Mouse (Mus musculus) lung, embryonic 15.5 days (tissue): Measurements from ENCODE around the gene Rdh7. TPM values are rescaled to one million over a fixed set of nuclear protein-coding genes. Genes with fewer than 3 reads are reported as not detected.
A peak's percentile ranks its signal among the peaks of the same experiment; 100 is the strongest.
"Not testable (repeated sequence)": the region's sequence is repeated elsewhere in the genome, so short reads cannot be mapped to it uniquely, and the experiment has no call there.

Experiments
- ATAC-seq: fragments of 200-750 bp; cut with Nextera tagmentation; 2 replicates; pipeline ENCODE4 v1.8.0; 2017; ENCODE audit warnings: moderate number of reproducible peaks, borderline replicate concordance; ENCODE audit not compliant: low FRiP score, low TSS enrichment; ENCODE audit errors: extremely low read depth
- H3K27ac ChIP-seq: fragments of 300-500 bp; sonication (generic); 2 replicates; pipeline ENCODE4 v1.5.1; 2015; ENCODE audit warnings: moderate library complexity, mild to moderate bottlenecking, inconsistent platforms
- H3K27me3 ChIP-seq: fragments of 300-500 bp; sonication (generic); 2 replicates; pipeline ENCODE4 v1.6.1; 2015; ENCODE audit warnings: inconsistent platforms
- H3K36me3 ChIP-seq: fragments of 300-500 bp; sonication (generic); 2 replicates; pipeline ENCODE4 v1.6.1; 2015; ENCODE audit warnings: inconsistent platforms
- H3K4me1 ChIP-seq: fragments of 300-500 bp; sonication (generic); 2 replicates; pipeline ENCODE4 v1.6.1; 2015; ENCODE audit warnings: inconsistent platforms
- H3K4me2 ChIP-seq: fragments of 300-500 bp; sonication (generic); 2 replicates; pipeline ENCODE4 v1.6.1; 2015; ENCODE audit warnings: inconsistent platforms, mild to moderate bottlenecking, moderate library complexity
- H3K4me3 ChIP-seq: fragments of 300-500 bp; sonication (generic); 2 replicates; pipeline ENCODE4 v1.5.1; 2015; ENCODE audit warnings: mild to moderate bottlenecking, inconsistent platforms
- H3K9ac ChIP-seq: fragments of 300-500 bp; sonication (generic); 2 replicates; pipeline ENCODE4 v1.6.1; 2015; ENCODE audit warnings: inconsistent platforms
- H3K9me3 ChIP-seq: fragments of 300-500 bp; sonication (generic); 2 replicates; pipeline ENCODE4 v1.6.1; 2016; ENCODE audit warnings: inconsistent platforms
- WGBS: fragments of 180-500 bp; shearing (Covaris S2); methylation state at CpG from one replicate; pipeline ENCODE4 v1.1.7; 2015; 5-methylcytosine and 5-hydroxymethylcytosine counted together
- polyA plus RNA-seq: library from polyadenylated mRNA; unstranded; fragments of >200 nt; fragmentation: Nextera tagmentation; extraction: Ambion mirVana; gene quantifications from 2 replicates; pipeline ENCODE4 v1.2.1, GENCODE M21; 2015

The Rdh7 gene
- polyA plus RNA-seq, 1 experiment from 2014 or later: not detected

- Histone ChIP-seq H3K9me3 (no peaks in the 10 kb centered on the region), H3K27ac (no peak overlapping the region), H3K4me2 (no peak overlapping the region), H3K36me3 (no peaks in the 10 kb centered on the region), H3K4me3 (no peak overlapping the region), H3K4me1 (peaks cover 6% of the 10 kb centered on the region; the same call in 1 of the 2 replicates), H3K9ac (no peak overlapping the region), H3K27me3 (no peaks in the 10 kb centered on the region)
- ATAC-seq: no peak
These were observed 18.9 kb upstream of the Rdh7 start for GRCm38 (mm10) chr10:127907386-127907951.

GRCm38 (mm10) chr10:127906138-127906537 is 17.5 kb upstream of the Rdh7 start:
- Histone ChIP-seq H3K27me3 (no peaks in the 10 kb centered on the region), H3K36me3 (no peaks in the 10 kb centered on the region), H3K9ac (no peak overlapping the region), H3K4me2 (no peak overlapping the region), H3K27ac (no peak overlapping the region), H3K9me3 (no peaks in the 10 kb centered on the region), H3K4me1 (peaks cover 6% of the 10 kb centered on the region; the same call in 1 of the 2 replicates), H3K4me3 (no peak overlapping the region)
- WGBS: 68% methylated on average over 2 of the region's 2 CpGs
- no peak for ATAC-seq

GRCm38 (mm10) chr10:127904718-127905446 is 16.3 kb upstream of the Rdh7 start:
- Histone ChIP-seq H3K36me3 (no peaks in the 10 kb centered on the region), H3K9ac (no peak overlapping the region), H3K27me3 (no peaks in the 10 kb centered on the region), H3K4me2 (no peak overlapping the region; the same call in 1 of the 2 replicates), H3K4me3 (no peak overlapping the region), H3K9me3 (no peaks in the 10 kb centered on the region), H3K27ac (no peak overlapping the region), H3K4me1 (peaks cover 6% of the 10 kb centered on the region; the same call in 1 of the 2 replicates)
- peak; percentile 68; the same call in 1 of the 2 replicates for ATAC-seq
- 47% methylated on average over 7 of the region's 7 CpGs for WGBS

DNA sequence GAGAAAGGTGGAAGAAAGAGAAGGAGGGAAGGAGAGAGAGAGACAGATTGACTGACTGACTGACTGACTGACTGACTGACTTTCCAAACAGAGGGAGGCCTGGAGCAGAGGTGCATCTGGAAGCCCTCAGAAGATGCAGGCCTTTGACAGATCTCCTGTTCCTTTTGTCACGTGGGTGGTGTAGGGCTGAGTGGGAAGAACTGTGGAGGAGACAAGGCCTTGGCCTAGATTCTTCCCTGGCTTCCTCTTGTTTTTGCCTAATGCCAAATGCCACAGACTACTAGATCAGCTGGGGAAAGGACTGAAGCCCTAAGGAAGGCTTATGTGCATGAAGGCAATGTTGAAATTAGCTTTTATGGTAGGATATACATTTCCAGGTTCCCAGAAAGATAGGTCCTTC is 14.5 kb upstream of the Rdh7 start:
- H3K27me3 ChIP-seq: no peaks in the 10 kb centered on the region
- H3K9me3 ChIP-seq: no peaks in the 10 kb centered on the region
- 43% methylated on average over 1 of the region's 1 CpGs for WGBS
- H3K36me3 ChIP-seq: no peaks in the 10 kb centered on the region
- no peak overlapping the region for H3K9ac ChIP-seq
- no peak for ATAC-seq
- no peak overlapping the region for H3K4me2 ChIP-seq
- H3K27ac ChIP-seq: no peak overlapping the region
- peaks cover 6% of the 10 kb centered on the region; the same call in 1 of the 2 replicates for H3K4me1 ChIP-seq
- H3K4me3 ChIP-seq: no peak overlapping the region

DNA sequence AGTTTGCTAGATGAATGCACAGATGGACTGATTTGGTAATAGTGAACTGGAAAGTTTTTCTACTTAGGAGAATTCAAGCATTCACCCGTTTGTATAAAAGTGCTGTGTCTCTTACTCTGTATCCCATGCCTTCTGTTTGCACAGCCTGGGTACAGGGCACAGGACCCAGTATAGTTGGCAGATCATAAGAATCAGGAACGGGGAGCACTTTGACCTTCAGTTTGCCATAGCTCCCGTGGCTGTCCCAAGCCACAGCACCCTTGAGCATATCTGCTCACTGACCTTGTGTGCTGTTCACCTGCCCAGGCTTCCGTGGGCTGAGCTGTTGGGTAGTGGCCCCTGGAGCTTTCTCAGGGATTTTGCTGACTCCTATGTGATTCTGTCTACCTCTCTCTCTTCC is 13.1 kb upstream of the Rdh7 start:
- Histone ChIP-seq H3K4me2 (no peak overlapping the region), H3K27ac (no peak overlapping the region), H3K9me3 (no peaks in the 10 kb centered on the region), H3K9ac (no peak overlapping the region), H3K4me3 (no peak overlapping the region), H3K27me3 (no peaks in the 10 kb centered on the region), H3K36me3 (no peaks in the 10 kb centered on the region), H3K4me1 (peaks cover 6% of the 10 kb centered on the region; the same call in 1 of the 2 replicates)
- 0 out of 2 replicates have a peak, but pooled peaks have one; percentile 5 for ATAC-seq
- 68% methylated on average over 4 of the region's 4 CpGs for WGBS

DNA sequence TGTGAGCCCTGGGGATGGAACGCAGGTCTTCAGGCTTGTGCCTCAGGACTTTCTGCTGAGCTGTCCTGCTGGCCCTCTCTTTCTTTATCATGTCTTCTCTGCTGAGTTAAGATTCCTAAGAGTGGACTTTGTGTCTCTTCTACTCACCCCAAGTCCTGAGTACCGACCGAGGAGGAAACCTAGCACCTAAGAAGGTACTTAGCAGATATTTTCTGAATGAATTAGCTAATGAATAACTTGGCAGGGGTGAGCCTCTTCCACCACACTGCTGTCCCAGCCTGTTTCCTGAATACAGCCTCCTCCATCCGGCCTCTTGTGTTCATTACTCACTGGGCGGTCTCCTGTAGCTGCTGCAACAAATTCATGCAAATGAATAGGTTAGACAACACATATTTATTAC is 11.2 kb upstream of the Rdh7 start:
- Histone ChIP-seq H3K4me2 (no peak overlapping the region), H3K9ac (no peak overlapping the region), H3K4me1 (0 out of 2 replicates have a peak, but pooled peaks cover under 1% of the 10 kb centered on the region), H3K9me3 (no peaks in the 10 kb centered on the region), H3K36me3 (no peaks in the 10 kb centered on the region), H3K4me3 (no peak overlapping the region), H3K27ac (no peak overlapping the region), H3K27me3 (no peaks in the 10 kb centered on the region)
- 42% methylated on average over 5 of the region's 5 CpGs for WGBS
- ATAC-seq: no peak

GRCm38 (mm10) chr10:127898218-127898617 is 9.6 kb upstream of the Rdh7 start, which contains the start of gene Sdr9c7:
Sdr9c7 (plus strand) TSS chr10:127898518.
- no peak within 1 kb of the TSS for H3K4me3 ChIP-seq
- no peak within 1 kb of the TSS for H3K4me2 ChIP-seq
- H3K27me3 ChIP-seq: no peaks in the 10 kb centered on the region
- H3K36me3 ChIP-seq: no peaks in the 10 kb centered on the region
- no peak for ATAC-seq
- 0 out of 2 replicates have a peak, but pooled peaks cover 8% of the 10 kb centered on the region for H3K4me1 ChIP-seq
- H3K9ac ChIP-seq: no peak within 1 kb of the TSS
- H3K27ac ChIP-seq: no peak within 1 kb of the TSS
- 79% methylated on average over 2 of the region's 2 CpGs for WGBS
- no peaks in the 10 kb centered on the region for H3K9me3 ChIP-seq

DNA sequence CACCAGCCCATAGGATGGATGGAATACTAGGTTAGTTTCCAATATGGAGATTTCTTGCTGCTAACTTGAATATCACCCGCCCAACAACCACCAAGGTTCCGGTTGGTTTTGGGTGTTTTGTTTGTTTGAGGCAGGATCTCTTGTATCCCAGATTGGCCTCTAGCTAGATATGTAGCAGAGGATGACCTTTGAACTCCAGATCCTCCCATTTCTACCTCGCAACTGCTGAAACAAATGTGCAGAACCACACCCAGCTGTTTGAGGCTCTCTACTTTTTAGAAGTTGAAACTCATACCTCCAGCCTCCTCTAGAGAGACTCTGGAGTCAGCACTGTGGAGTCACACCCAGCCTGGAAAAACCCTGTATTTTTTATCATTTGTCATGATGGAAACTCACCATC is 8.9 kb upstream of the Rdh7 start:
- H3K9ac ChIP-seq: no peak overlapping the region
- H3K36me3 ChIP-seq: no peaks in the 10 kb centered on the region
- H3K27me3 ChIP-seq: no peaks in the 10 kb centered on the region
- 0 out of 2 replicates have a peak, but pooled peaks cover 8% of the 10 kb centered on the region for H3K4me1 ChIP-seq
- 75% methylated on average over 3 of the region's 3 CpGs for WGBS
- no peak overlapping the region for H3K4me3 ChIP-seq
- H3K9me3 ChIP-seq: no peaks in the 10 kb centered on the region
- ATAC-seq: no peak
- no peak overlapping the region for H3K27ac ChIP-seq
- no peak overlapping the region for H3K4me2 ChIP-seq

- no peak for ATAC-seq
- H3K27ac ChIP-seq: no peak overlapping the region
- 52% methylated on average over 5 of the region's 5 CpGs for WGBS
- H3K9ac ChIP-seq: no peak overlapping the region
- 0 out of 2 replicates have a peak, but pooled peaks cover 8% of the 10 kb centered on the region for H3K4me1 ChIP-seq
- H3K27me3 ChIP-seq: no peaks in the 10 kb centered on the region
- H3K9me3 ChIP-seq: no peaks in the 10 kb centered on the region
- H3K36me3 ChIP-seq: no peaks in the 10 kb centered on the region
- no peak overlapping the region for H3K4me3 ChIP-seq
- H3K4me2 ChIP-seq: no peak overlapping the region
These were observed 8.1 kb upstream of the Rdh7 start for GRCm38 (mm10) chr10:127896705-127897104.

GRCm38 (mm10) chr10:127893163-127894022 is 4.8 kb upstream of the Rdh7 start:
- not testable (repeated sequence) for H3K9ac ChIP-seq, H3K9me3 ChIP-seq, H3K36me3 ChIP-seq, H3K4me1 ChIP-seq, H3K27ac ChIP-seq, H3K27me3 ChIP-seq, H3K4me3 ChIP-seq, H3K4me2 ChIP-seq
- WGBS: 32% methylated on average over 5 of the region's 5 CpGs
- ATAC-seq: peak; percentile 67; the same call in 1 of the 2 replicates

DNA sequence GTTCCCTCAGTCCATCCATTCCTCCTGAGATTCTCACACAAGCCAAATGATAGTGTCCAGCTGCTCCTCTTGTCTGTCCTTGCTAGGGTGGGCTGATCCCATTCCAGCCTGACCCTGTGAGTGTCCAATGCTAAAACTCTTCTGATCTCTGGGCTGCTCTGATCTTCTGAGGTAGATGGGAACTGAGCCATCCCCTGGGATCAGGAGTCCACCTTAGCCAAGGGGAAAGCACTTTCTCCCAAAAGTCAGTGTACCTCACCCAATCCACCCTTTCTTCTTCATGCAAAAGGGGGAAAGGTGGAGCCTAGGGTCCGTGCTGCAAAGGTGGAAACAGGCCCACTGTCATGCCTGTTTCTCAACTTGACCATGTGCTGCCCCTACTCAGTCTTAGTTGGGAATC is 2.9 kb upstream of the Rdh7 start:
- Histone ChIP-seq H3K4me2 (no peak overlapping the region), H3K36me3 (no peaks in the 10 kb centered on the region), H3K9me3 (no peaks in the 10 kb centered on the region), H3K4me3 (no peak overlapping the region), H3K9ac (no peak overlapping the region), H3K27me3 (no peaks in the 10 kb centered on the region), H3K27ac (no peak overlapping the region), H3K4me1 (0 out of 2 replicates have a peak, but pooled peaks cover 8% of the 10 kb centered on the region)
- no peak for ATAC-seq
- 76% methylated on average over 1 of the region's 1 CpGs for WGBS
